Mouse (Mus musculus) inflammation-experienced regulatory T-cells, adult 6 months (primary cell): ENCODE results near the gene Cp. TPM values are rescaled to one million over a fixed set of nuclear protein-coding genes. Genes with fewer than 3 reads are reported as not detected.
"Not testable (repeated sequence)": the region's sequence is repeated elsewhere in the genome, so short reads cannot be mapped to it uniquely, and the experiment has no call there.

Experiments
- ATAC-seq: one replicate; pipeline ENCODE4 v1.8.0; 2017
- polyA plus RNA-seq, 3 experiments: library from polyadenylated mRNA; unstranded; fragments of 100-300 nt; shearing (Covaris generic); gene quantifications; one replicate each; pipeline ENCODE4 v1.2.1; 2017

Cp gene
- polyA plus RNA-seq, result 1 to 10 TPM in 2 of 3 experiments, under 1 TPM in 1; 0.20 to 1.7 (median 1.4) TPM

GRCm38 (mm10) chr3:19956885-19957284 is at the start of gene Cp:
TSS of gene Cp (plus strand) at chr3:19957054.
- ATAC-seq, result no peak

- no peak for ATAC-seq
These were observed 8.3 kb upstream of the Cp start for GRCm38 (mm10) chr3:19948552-19948951.

GRCm38 (mm10) chr3:19949401-19949800 is 7.5 kb upstream of the Cp start:
- not testable (repeated sequence) for ATAC-seq

- no peak for ATAC-seq
These were observed 3.4 kb upstream of the Cp start for GRCm38 (mm10) chr3:19953425-19953824.

- ATAC-seq, result no peak
These were observed 3.0 kb upstream of the Cp start for GRCm38 (mm10) chr3:19953865-19954264.

- no peak for ATAC-seq
These were observed 1.2 kb downstream of the Cp start for GRCm38 (mm10) chr3:19958031-19958430.

GRCm38 (mm10) chr3:19958983-19959382 is 2.1 kb downstream of the Cp start:
- ATAC-seq, result no peak

- no peak for ATAC-seq
These were observed 3.8 kb downstream of the Cp start for GRCm38 (mm10) chr3:19960570-19961114.

- no peak for ATAC-seq
These were observed 4.5 kb downstream of the Cp start for GRCm38 (mm10) chr3:19961341-19961740.

- ATAC-seq, result no peak
These were observed 6.1 kb downstream of the Cp start for GRCm38 (mm10) chr3:19962769-19963513.

GRCm38 (mm10) chr3:19964625-19965188 is 7.9 kb downstream of the Cp start:
- no peak for ATAC-seq

GRCm38 (mm10) chr3:19965239-19965638 is 8.4 kb downstream of the Cp start:
- no peak for ATAC-seq

GRCm38 (mm10) chr3:19966072-19966471 is 9.2 kb downstream of the Cp start:
- no peak for ATAC-seq

GRCm38 (mm10) chr3:19978474-19978873 is 21.6 kb downstream of the Cp start:
- ATAC-seq, result no peak

- ATAC-seq, result no peak
These were observed 24.3 kb downstream of the Cp start for GRCm38 (mm10) chr3:19981156-19981555.

- no peak for ATAC-seq
These were observed 26.0 kb downstream of the Cp start for GRCm38 (mm10) chr3:19982846-19983245.

GRCm38 (mm10) chr3:19986123-19986522 is 29.3 kb downstream of the Cp start:
- peak; percentile 86 for ATAC-seq

GRCm38 (mm10) chr3:19990031-19990430 is 33.2 kb downstream of the Cp start:
- no peak for ATAC-seq

GRCm38 (mm10) chr3:19992388-19992787 is 35.5 kb downstream of the Cp start:
- no peak for ATAC-seq

GRCm38 (mm10) chr3:19999551-19999950 is 42.7 kb downstream of the Cp start:
- ATAC-seq, result no peak

GRCm38 (mm10) chr3:20000806-20001205 is 44.0 kb downstream of the Cp start:
- ATAC-seq, result no peak

GRCm38 (mm10) chr3:20002786-20003185 is 45.9 kb downstream of the Cp start:
- no peak for ATAC-seq

- ATAC-seq, result no peak
These were observed 47.6 kb downstream of the Cp start for GRCm38 (mm10) chr3:20004422-20004821.

- no peak for ATAC-seq
These were observed 48.8 kb downstream of the Cp start for GRCm38 (mm10) chr3:20005611-20006010.
